Mouse (Mus musculus): Measurements from ENCODE around the gene Arhgap18.

Arhgap18 gene

GRCm38 (mm10) chr10:26774266-26774665 is 21.0 kb downstream of the Arhgap18 start:
- no peak for DNase-seq (ENCODE audit: extremely low spot score, low read depth, low spot score)

- DNase-seq (ENCODE audit: extremely low spot score, low read depth, low spot score) = no peak
Observed at GRCm38 (mm10) chr10:26776443-26776842, 23.2 kb downstream of the Arhgap18 start.

GRCm38 (mm10) chr10:26780581-26780980 is 27.4 kb downstream of the Arhgap18 start:
- no peak for DNase-seq (ENCODE audit: extremely low spot score, low read depth, low spot score)

- DNase-seq (ENCODE audit: extremely low spot score, low read depth, low spot score) = no peak
Observed at GRCm38 (mm10) chr10:26789680-26790079, 36.5 kb downstream of the Arhgap18 start.

GRCm38 (mm10) chr10:26791810-26792209 is 38.6 kb downstream of the Arhgap18 start:
- DNase-seq (ENCODE audit: extremely low spot score, low read depth, low spot score) = no peak

- no peak for DNase-seq (ENCODE audit: extremely low spot score, low read depth, low spot score)
Observed at GRCm38 (mm10) chr10:26793013-26793412, 39.8 kb downstream of the Arhgap18 start.

- DNase-seq (ENCODE audit: extremely low spot score, low read depth, low spot score) = no peak
Observed at GRCm38 (mm10) chr10:26796432-26797286, 43.4 kb downstream of the Arhgap18 start.

GRCm38 (mm10) chr10:26797287-26797672 is 44.1 kb downstream of the Arhgap18 start:
- no peak for DNase-seq (ENCODE audit: extremely low spot score, low read depth, low spot score)

- DNase-seq (ENCODE audit: extremely low spot score, low read depth, low spot score) = no peak
Observed at GRCm38 (mm10) chr10:26798752-26799411, 45.7 kb downstream of the Arhgap18 start.

- no peak for DNase-seq (ENCODE audit: extremely low spot score, low read depth, low spot score)
Observed at GRCm38 (mm10) chr10:26799562-26800051, 46.4 kb downstream of the Arhgap18 start.

GRCm38 (mm10) chr10:26804351-26804983 is 51.2 kb downstream of the Arhgap18 start:
- DNase-seq (ENCODE audit: extremely low spot score, low read depth, low spot score) = no peak

GRCm38 (mm10) chr10:26805007-26805406 is 51.8 kb downstream of the Arhgap18 start:
- DNase-seq (ENCODE audit: extremely low spot score, low read depth, low spot score) = no peak

- no peak for DNase-seq (ENCODE audit: extremely low spot score, low read depth, low spot score)
Observed at GRCm38 (mm10) chr10:26806092-26806491, 52.9 kb downstream of the Arhgap18 start.

- DNase-seq (ENCODE audit: extremely low spot score, low read depth, low spot score) = no peak
Observed at GRCm38 (mm10) chr10:26810059-26810458, 56.8 kb downstream of the Arhgap18 start.

GRCm38 (mm10) chr10:26810810-26811209 is 57.6 kb downstream of the Arhgap18 start:
- no peak for DNase-seq (ENCODE audit: extremely low spot score, low read depth, low spot score)

- no peak for DNase-seq (ENCODE audit: extremely low spot score, low read depth, low spot score)
Observed at GRCm38 (mm10) chr10:26811342-26811741, 58.1 kb downstream of the Arhgap18 start.

GRCm38 (mm10) chr10:26815646-26816045 is 62.4 kb downstream of the Arhgap18 start:
- no peak for DNase-seq (ENCODE audit: extremely low spot score, low read depth, low spot score)

- DNase-seq (ENCODE audit: extremely low spot score, low read depth, low spot score) = no peak
Observed at GRCm38 (mm10) chr10:26820326-26820725, 67.1 kb downstream of the Arhgap18 start.

GRCm38 (mm10) chr10:26820936-26821335 is 67.7 kb downstream of the Arhgap18 start:
- DNase-seq (ENCODE audit: extremely low spot score, low read depth, low spot score) = no peak

GRCm38 (mm10) chr10:26823997-26824396 is 70.8 kb downstream of the Arhgap18 start:
- DNase-seq (ENCODE audit: extremely low spot score, low read depth, low spot score) = no peak

- no peak for DNase-seq (ENCODE audit: extremely low spot score, low read depth, low spot score)
Observed at GRCm38 (mm10) chr10:26825246-26825889, 72.1 kb downstream of the Arhgap18 start.

Data from hindlimb bud, embryonic 11.5 days (tissue).